Mouse (Mus musculus) erythroblast, embryonic 14.5 days (primary cell): ENCODE data around the gene Ddc.

Source experiments
- GATA1 ChIP-seq: IDR thresholded peaks from 2 replicates; pipeline ENCODE4 v1.6.1; 2012; ENCODE audit warnings: low read length, inconsistent platforms, mixed read lengths
- TAL1 ChIP-seq: IDR thresholded peaks from 3 replicates; pipeline ENCODE4 v1.6.1; 2012; ENCODE audit warnings: low read length, inconsistent platforms, mixed read lengths

DNA sequence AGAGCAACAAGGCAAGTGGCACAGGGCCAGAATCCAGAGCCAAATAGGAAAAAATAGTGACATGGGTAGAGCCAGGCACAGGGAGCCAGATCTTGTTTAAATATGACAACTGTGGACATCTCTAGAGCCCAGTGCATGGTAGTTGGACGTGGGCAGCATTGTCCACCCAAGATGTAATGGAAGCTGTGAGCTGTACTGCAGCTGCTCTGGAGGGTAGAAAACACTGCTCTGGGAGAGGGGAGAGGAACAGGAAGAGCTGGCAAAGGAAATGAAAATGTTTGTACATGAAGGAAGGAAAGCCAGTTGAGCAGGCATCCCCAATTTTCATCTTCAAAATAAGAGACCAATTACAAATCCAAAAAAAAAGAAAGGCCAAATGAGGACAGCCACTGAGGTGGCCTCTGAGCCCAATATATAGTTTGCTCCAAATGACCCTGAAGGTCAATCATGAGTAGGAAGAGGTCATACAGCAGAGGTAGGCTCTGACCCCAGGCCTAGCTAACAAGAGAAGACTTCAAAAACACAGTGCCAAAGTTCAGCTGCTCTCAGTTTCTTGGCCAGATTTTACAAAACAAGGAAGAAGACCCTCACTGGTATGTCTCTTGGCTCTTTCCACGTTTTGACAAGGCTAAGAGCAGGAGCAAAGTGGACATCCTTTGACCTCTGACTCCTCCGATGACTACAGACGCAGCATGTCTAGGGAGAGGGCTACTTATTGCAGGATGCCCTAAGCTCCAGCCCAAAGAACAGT, 121.7 kb downstream of the Ddc start:
- TF ChIP-seq GATA1 (no peak), TAL1 (no peak)
